Mouse (Mus musculus): ENCODE results near the gene Gm4792. TPM values are rescaled to one million over a fixed set of nuclear protein-coding genes. Genes with fewer than 3 reads are reported as not detected.

Gene Gm4792
- total RNA-seq, 1 experiment, result not detected

- no peak for DNase-seq (ENCODE audit: low read depth, low spot score)
- no peak overlapping the region for H3K27ac ChIP-seq (ENCODE audit: insufficient read depth, low read depth, low read length, poor library complexity, severe bottlenecking)
- no peak overlapping the region for H3K4me3 ChIP-seq (ENCODE audit: insufficient read depth in 1 of 2, low read depth in 1 of 2, low read length in 2 of 2, poor library complexity in 1 of 2, severe bottlenecking in 1 of 2)
- in situ Hi-C loops (cut with MboI; ENCODE audit: low sequenced_read_pairs in 2 of 2, unreplicated experiment in 2 of 2), result no loop called here
- H3K9ac ChIP-seq (ENCODE audit: insufficient read depth, low read depth, low read length, poor library complexity, severe bottlenecking), result no peak overlapping the region
- no peaks in the 10 kb centered on the region for H3K36me3 ChIP-seq (ENCODE audit: control insufficient read depth, insufficient read depth, low read length, poor library complexity, severe bottlenecking)
- H3K9me3 ChIP-seq (ENCODE audit: control insufficient read depth, insufficient read depth, low read depth, low read length), result no peaks in the 10 kb centered on the region
- H3K4me1 ChIP-seq (ENCODE audit: control insufficient read depth in 2 of 2, insufficient read depth in 2 of 2, low read length in 2 of 2, poor library complexity in 1 of 2), result no peaks in the 10 kb centered on the region
- TF ChIP-seq MAFK (IDR thresholded peaks at IDR 0.05; ENCODE audit: insufficient read depth, low read depth, low read length) (no peak), ZNF384 (IDR thresholded peaks at IDR 0.05; ENCODE audit: low read depth, low read length) (no peak), ZC3H11A (IDR thresholded peaks at IDR 0.05; ENCODE audit: borderline replicate concordance, low read depth, low read length) (no peak), HCFC1 (IDR thresholded peaks at IDR 0.05; ENCODE audit: borderline replicate concordance, insufficient read depth, low read length) (no peak), CHD2 (IDR thresholded peaks at IDR 0.05; ENCODE audit: low read depth, low read length) (no peak)
Measured at GRCm38 (mm10) chr10:94256518-94256917, 42.0 kb downstream of the Gm4792 start.

- H3K9me3 ChIP-seq (ENCODE audit: control insufficient read depth, insufficient read depth, low read depth, low read length), result no peaks in the 10 kb centered on the region
- in situ Hi-C loops (cut with MboI; ENCODE audit: low sequenced_read_pairs in 2 of 2, unreplicated experiment in 2 of 2), result no loop called here
- H3K4me3 ChIP-seq (ENCODE audit: insufficient read depth in 1 of 2, low read depth in 1 of 2, low read length in 2 of 2, poor library complexity in 1 of 2, severe bottlenecking in 1 of 2), result no peak overlapping the region
- H3K9ac ChIP-seq (ENCODE audit: insufficient read depth, low read depth, low read length, poor library complexity, severe bottlenecking), result no peak overlapping the region
- no peak overlapping the region for H3K27ac ChIP-seq (ENCODE audit: insufficient read depth, low read depth, low read length, poor library complexity, severe bottlenecking)
- no peak for DNase-seq (ENCODE audit: low read depth, low spot score)
- H3K4me1 ChIP-seq (ENCODE audit: control insufficient read depth in 2 of 2, insufficient read depth in 2 of 2, low read length in 2 of 2, poor library complexity in 1 of 2), result no peaks in the 10 kb centered on the region
- no peaks in the 10 kb centered on the region for H3K36me3 ChIP-seq (ENCODE audit: control insufficient read depth, insufficient read depth, low read length, poor library complexity, severe bottlenecking)
- TF ChIP-seq MAFK (IDR thresholded peaks at IDR 0.05; ENCODE audit: insufficient read depth, low read depth, low read length) (no peak), HCFC1 (IDR thresholded peaks at IDR 0.05; ENCODE audit: borderline replicate concordance, insufficient read depth, low read length) (no peak)
Measured at GRCm38 (mm10) chr10:94255744-94256143, 42.8 kb downstream of the Gm4792 start.

- in situ Hi-C loops (cut with MboI; ENCODE audit: low sequenced_read_pairs in 2 of 2, unreplicated experiment in 2 of 2), result no loop called here
Measured at GRCm38 (mm10) chr10:94254766-94255165, 43.7 kb downstream of the Gm4792 start.

GRCm38 (mm10) chr10:94253260-94253807 lies 45.2 kb downstream of the Gm4792 start:
- Histone ChIP-seq H3K4me3 (ENCODE audit: insufficient read depth in 1 of 2, low read depth in 1 of 2, low read length in 2 of 2, poor library complexity in 1 of 2, severe bottlenecking in 1 of 2) (no peak overlapping the region), H3K4me1 (ENCODE audit: control insufficient read depth in 2 of 2, insufficient read depth in 2 of 2, low read length in 2 of 2, poor library complexity in 1 of 2) (no peaks in the 10 kb centered on the region), H3K9me3 (ENCODE audit: control insufficient read depth, insufficient read depth, low read depth, low read length) (no peaks in the 10 kb centered on the region), H3K36me3 (ENCODE audit: control insufficient read depth, insufficient read depth, low read length, poor library complexity, severe bottlenecking) (no peaks in the 10 kb centered on the region), H3K27ac (ENCODE audit: insufficient read depth, low read depth, low read length, poor library complexity, severe bottlenecking) (no peak overlapping the region), H3K9ac (ENCODE audit: insufficient read depth, low read depth, low read length, poor library complexity, severe bottlenecking) (no peak overlapping the region)
- TF ChIP-seq HCFC1 (IDR thresholded peaks at IDR 0.05; ENCODE audit: borderline replicate concordance, insufficient read depth, low read length) (no peak), MAFK (IDR thresholded peaks at IDR 0.05; ENCODE audit: insufficient read depth, low read depth, low read length) (no peak), ZC3H11A (IDR thresholded peaks at IDR 0.05; ENCODE audit: borderline replicate concordance, low read depth, low read length) (no peak), CHD2 (IDR thresholded peaks at IDR 0.05; ENCODE audit: low read depth, low read length) (no peak), ZNF384 (IDR thresholded peaks at IDR 0.05; ENCODE audit: low read depth, low read length) (no peak)
- DNase-seq (ENCODE audit: low read depth, low spot score), result no peak
- in situ Hi-C loops (cut with MboI; ENCODE audit: low sequenced_read_pairs in 2 of 2, unreplicated experiment in 2 of 2), result no loop called here

More at GRCm38 (mm10) chr10:94254766-94255165, 43.7 kb downstream of the Gm4792 start:
- H3K9me3 ChIP-seq (ENCODE audit: control insufficient read depth, insufficient read depth, low read depth, low read length), result no peaks in the 10 kb centered on the region
- no peak for TF ChIP-seq CHD2 (IDR thresholded peaks at IDR 0.05; ENCODE audit: low read depth, low read length)
- TF ChIP-seq ZC3H11A (IDR thresholded peaks at IDR 0.05; ENCODE audit: borderline replicate concordance, low read depth, low read length), result no peak
- TF ChIP-seq ZNF384 (IDR thresholded peaks at IDR 0.05; ENCODE audit: low read depth, low read length), result no peak
- no peak for TF ChIP-seq HCFC1 (IDR thresholded peaks at IDR 0.05; ENCODE audit: borderline replicate concordance, insufficient read depth, low read length)
- H3K27ac ChIP-seq (ENCODE audit: insufficient read depth, low read depth, low read length, poor library complexity, severe bottlenecking), result no peak overlapping the region
- DNase-seq (ENCODE audit: low read depth, low spot score), result no peak
- H3K9ac ChIP-seq (ENCODE audit: insufficient read depth, low read depth, low read length, poor library complexity, severe bottlenecking), result no peak overlapping the region
- no peaks in the 10 kb centered on the region for H3K36me3 ChIP-seq (ENCODE audit: control insufficient read depth, insufficient read depth, low read length, poor library complexity, severe bottlenecking)
- no peaks in the 10 kb centered on the region for H3K4me1 ChIP-seq (ENCODE audit: control insufficient read depth in 2 of 2, insufficient read depth in 2 of 2, low read length in 2 of 2, poor library complexity in 1 of 2)
- no peak overlapping the region for H3K4me3 ChIP-seq (ENCODE audit: insufficient read depth in 1 of 2, low read depth in 1 of 2, low read length in 2 of 2, poor library complexity in 1 of 2, severe bottlenecking in 1 of 2)

Data from ES-E14 (cell line).